Mouse (Mus musculus): ENCODE data around the gene Rap1gds1. TPM values are rescaled to one million over a fixed set of nuclear protein-coding genes. Genes with fewer than 3 reads are reported as not detected.

Rap1gds1 gene
- polyA plus RNA-seq, 1 experiment: 18.0 TPM

- Histone ChIP-seq H3K27ac (ENCODE audit: control insufficient read depth, insufficient read depth, low read depth, low read length, poor library complexity) (no peak overlapping the region), H3K4me3 (replicated peaks; ENCODE audit: control insufficient read depth, low read depth, low read length) (no peak overlapping the region), H3K4me1 (ENCODE audit: control insufficient read depth, insufficient read depth, low read length) (peaks cover 1% of the 10 kb centered on the region; the same call in 1 of the 2 replicates)
- TF ChIP-seq POLR2A (IDR thresholded peaks at IDR 0.05; ENCODE audit: borderline replicate concordance, control insufficient read depth, low read depth, low read length) (no peak), CTCF (IDR thresholded peaks at IDR 0.05; ENCODE audit: control insufficient read depth, insufficient read depth, low read length) (no peak)
- WGBS: 9% methylated on average over 4 of the region's 4 CpGs
Observed at GRCm38 (mm10) chr3:139041921-139042320, 33.1 kb downstream of the Rap1gds1 start.

GRCm38 (mm10) chr3:139037030-139037429 lies 38.0 kb downstream of the Rap1gds1 start:
- TF ChIP-seq CTCF (IDR thresholded peaks at IDR 0.05; ENCODE audit: control insufficient read depth, insufficient read depth, low read length) (no peak), POLR2A (IDR thresholded peaks at IDR 0.05; ENCODE audit: borderline replicate concordance, control insufficient read depth, low read depth, low read length) (no peak)
- no peak overlapping the region for H3K27ac ChIP-seq (ENCODE audit: control insufficient read depth, insufficient read depth, low read depth, low read length, poor library complexity)
- no peak overlapping the region for H3K4me3 ChIP-seq (replicated peaks; ENCODE audit: control insufficient read depth, low read depth, low read length)
- 59% methylated on average over 4 of the region's 4 CpGs for WGBS
- H3K4me1 ChIP-seq (ENCODE audit: control insufficient read depth, insufficient read depth, low read length): peaks cover 3% of the 10 kb centered on the region; the same call in 1 of the 2 replicates

- H3K27ac ChIP-seq (ENCODE audit: control insufficient read depth, insufficient read depth, low read depth, low read length, poor library complexity): no peak overlapping the region
- 72% methylated on average over 6 of the region's 6 CpGs for WGBS
- TF ChIP-seq CTCF (IDR thresholded peaks at IDR 0.05; ENCODE audit: control insufficient read depth, insufficient read depth, low read length) (no peak), POLR2A (IDR thresholded peaks at IDR 0.05; ENCODE audit: borderline replicate concordance, control insufficient read depth, low read depth, low read length) (no peak)
- no peak overlapping the region for H3K4me3 ChIP-seq (replicated peaks; ENCODE audit: control insufficient read depth, low read depth, low read length)
- H3K4me1 ChIP-seq (ENCODE audit: control insufficient read depth, insufficient read depth, low read length): peaks cover 3% of the 10 kb centered on the region; the same call in 1 of the 2 replicates
Observed at GRCm38 (mm10) chr3:139033179-139033578, 41.8 kb downstream of the Rap1gds1 start.

GRCm38 (mm10) chr3:139030644-139031227 lies 44.3 kb downstream of the Rap1gds1 start:
- TF ChIP-seq POLR2A (IDR thresholded peaks at IDR 0.05; ENCODE audit: borderline replicate concordance, control insufficient read depth, low read depth, low read length) (no peak), CTCF (IDR thresholded peaks at IDR 0.05; ENCODE audit: control insufficient read depth, insufficient read depth, low read length) (no peak)
- Histone ChIP-seq H3K27ac (ENCODE audit: control insufficient read depth, insufficient read depth, low read depth, low read length, poor library complexity) (no peak overlapping the region), H3K4me1 (ENCODE audit: control insufficient read depth, insufficient read depth, low read length) (peaks cover 2% of the 10 kb centered on the region; the same call in 1 of the 2 replicates), H3K4me3 (replicated peaks; ENCODE audit: control insufficient read depth, low read depth, low read length) (no peak overlapping the region)
- 87% methylated on average over 4 of the region's 4 CpGs for WGBS

GRCm38 (mm10) chr3:139025077-139025476 lies 49.9 kb downstream of the Rap1gds1 start:
- TF ChIP-seq POLR2A (IDR thresholded peaks at IDR 0.05; ENCODE audit: borderline replicate concordance, control insufficient read depth, low read depth, low read length): no peak
- Histone ChIP-seq H3K4me3 (replicated peaks; ENCODE audit: control insufficient read depth, low read depth, low read length) (no peak overlapping the region), H3K4me1 (ENCODE audit: control insufficient read depth, insufficient read depth, low read length) (no peaks in the 10 kb centered on the region; the same call in 1 of the 2 replicates), H3K27ac (ENCODE audit: control insufficient read depth, insufficient read depth, low read depth, low read length, poor library complexity) (no peak overlapping the region)
- WGBS: 59% methylated on average over 5 of the region's 5 CpGs

GRCm38 (mm10) chr3:139023585-139023984 lies 51.4 kb downstream of the Rap1gds1 start:
- no peak overlapping the region for H3K27ac ChIP-seq (ENCODE audit: control insufficient read depth, insufficient read depth, low read depth, low read length, poor library complexity)
- TF ChIP-seq CTCF (IDR thresholded peaks at IDR 0.05; ENCODE audit: control insufficient read depth, insufficient read depth, low read length): no peak
- no peak for TF ChIP-seq POLR2A (IDR thresholded peaks at IDR 0.05; ENCODE audit: borderline replicate concordance, control insufficient read depth, low read depth, low read length)
- no peak overlapping the region for H3K4me3 ChIP-seq (replicated peaks; ENCODE audit: control insufficient read depth, low read depth, low read length)
- H3K4me1 ChIP-seq (ENCODE audit: control insufficient read depth, insufficient read depth, low read length): no peaks in the 10 kb centered on the region; the same call in 1 of the 2 replicates
- WGBS: 88% methylated on average over 8 of the region's 8 CpGs

- 11% methylated on average over 9 of the region's 9 CpGs for WGBS
- H3K4me3 ChIP-seq (replicated peaks; ENCODE audit: control insufficient read depth, low read depth, low read length): no peak overlapping the region
- TF ChIP-seq POLR2A (IDR thresholded peaks at IDR 0.05; ENCODE audit: borderline replicate concordance, control insufficient read depth, low read depth, low read length) (no peak), CTCF (IDR thresholded peaks at IDR 0.05; ENCODE audit: control insufficient read depth, insufficient read depth, low read length) (no peak)
- H3K27ac ChIP-seq (ENCODE audit: control insufficient read depth, insufficient read depth, low read depth, low read length, poor library complexity): no peak overlapping the region
- H3K4me1 ChIP-seq (ENCODE audit: control insufficient read depth, insufficient read depth, low read length): no peaks in the 10 kb centered on the region
Observed at GRCm38 (mm10) chr3:139012352-139012751, 62.6 kb downstream of the Rap1gds1 start.

GRCm38 (mm10) chr3:139005669-139006068 lies 69.3 kb downstream of the Rap1gds1 start:
- TF ChIP-seq POLR2A (IDR thresholded peaks at IDR 0.05; ENCODE audit: borderline replicate concordance, control insufficient read depth, low read depth, low read length) (no peak), CTCF (IDR thresholded peaks at IDR 0.05; ENCODE audit: control insufficient read depth, insufficient read depth, low read length) (no peak)
- Histone ChIP-seq H3K4me3 (replicated peaks; ENCODE audit: control insufficient read depth, low read depth, low read length) (no peak overlapping the region), H3K27ac (ENCODE audit: control insufficient read depth, insufficient read depth, low read depth, low read length, poor library complexity) (no peak overlapping the region), H3K4me1 (ENCODE audit: control insufficient read depth, insufficient read depth, low read length) (no peaks in the 10 kb centered on the region; the same call in 1 of the 2 replicates)

GRCm38 (mm10) chr3:139002774-139003173 lies 72.2 kb downstream of the Rap1gds1 start:
- no peak overlapping the region for H3K4me3 ChIP-seq (replicated peaks; ENCODE audit: control insufficient read depth, low read depth, low read length)
- no peaks in the 10 kb centered on the region; the same call in none of the 2 replicates for H3K4me1 ChIP-seq (ENCODE audit: control insufficient read depth, insufficient read depth, low read length)
- TF ChIP-seq POLR2A (IDR thresholded peaks at IDR 0.05; ENCODE audit: borderline replicate concordance, control insufficient read depth, low read depth, low read length) (no peak), CTCF (IDR thresholded peaks at IDR 0.05; ENCODE audit: control insufficient read depth, insufficient read depth, low read length) (no peak)
- H3K27ac ChIP-seq (ENCODE audit: control insufficient read depth, insufficient read depth, low read depth, low read length, poor library complexity): no peak overlapping the region
- WGBS: 95% methylated on average over 6 of the region's 6 CpGs

Measured in bone marrow, adult 2 months (tissue).